Mouse (Mus musculus): ENCODE measurements at regions not wholly inside any gene's neighbourhood (a gene's known extent, or its start where the extent isn't known, plus 50 kb on each side); places are given as distances from the start of the nearest gene placed in this dataset.

GRCm38 (mm10) chr5:41206462-41206861, 501.5 kb downstream of the Rab28 start:
- TF ChIP-seq POLR2A (IDR thresholded peaks at IDR 0.05; ENCODE audit: borderline replicate concordance, control insufficient read depth, low read depth, low read length): no peak
- TF ChIP-seq CTCF (IDR thresholded peaks at IDR 0.05; ENCODE audit: control insufficient read depth, insufficient read depth, low read length): no peak

Measured in bone marrow, adult 2 months (tissue).